Mouse (Mus musculus) ovary, adult 18-20 months (tissue): ENCODE results near the gene Hoxc9.
A peak's percentile ranks its signal among the peaks of the same experiment; 100 is the strongest.

ENCODE experiments used
- DNase-seq: peaks from one replicate; pipeline ENCODE4 v3.0.0; 2022; ENCODE audit warnings: low spot score, mixed read lengths

The Hoxc9 gene

DNA sequence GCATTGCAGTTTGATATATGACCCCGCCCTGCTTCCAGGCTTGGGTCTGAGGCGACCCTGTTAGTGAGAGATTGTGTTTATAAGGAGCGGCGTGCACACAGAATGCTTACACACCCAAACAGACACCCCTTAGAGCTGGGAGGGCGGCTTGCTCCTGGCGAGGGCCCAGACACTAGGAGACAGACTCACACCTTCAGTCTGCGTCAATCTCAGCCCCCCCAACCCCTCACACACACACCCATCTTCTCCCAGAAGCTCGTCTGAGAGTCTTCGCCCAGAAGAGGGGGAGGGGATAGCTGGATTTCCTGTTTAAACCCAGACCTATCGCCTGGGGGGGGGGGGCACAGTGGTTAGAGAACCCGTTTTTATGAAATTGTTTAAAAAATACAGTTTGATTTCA, 23.7 kb downstream of the Hoxc9 start:
- DNase-seq, result peak; percentile 56

GRCm38 (mm10) chr15:103000501-103000901, 24.3 kb downstream of the Hoxc9 start:
- no peak for DNase-seq

DNA sequence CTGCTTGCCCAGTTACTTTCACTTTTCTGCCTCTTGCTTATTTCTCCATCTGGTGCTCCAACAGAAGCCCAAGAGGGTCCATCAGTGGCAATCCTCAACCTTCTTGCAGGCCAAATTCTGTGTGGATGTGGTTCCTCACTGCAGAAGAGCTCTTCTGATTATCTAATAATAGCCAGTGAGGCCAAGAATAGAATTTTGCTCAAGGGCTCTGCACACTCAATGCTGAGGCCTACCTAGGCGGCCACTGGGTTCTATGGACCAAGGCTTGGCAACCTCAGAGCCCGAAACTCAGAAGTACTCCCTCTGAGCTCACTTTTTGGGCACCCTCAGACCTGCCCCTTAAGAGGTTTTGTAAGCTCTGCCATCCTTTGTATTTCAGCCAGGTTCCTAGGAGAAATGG, 25.1 kb downstream of the Hoxc9 start:
- DNase-seq, result no peak

GRCm38 (mm10) chr15:103002156-103002555, 25.9 kb downstream of the Hoxc9 start:
- DNase-seq, result no peak

GRCm38 (mm10) chr15:103002821-103003448, 26.7 kb downstream of the Hoxc9 start:
- no peak for DNase-seq

DNA sequence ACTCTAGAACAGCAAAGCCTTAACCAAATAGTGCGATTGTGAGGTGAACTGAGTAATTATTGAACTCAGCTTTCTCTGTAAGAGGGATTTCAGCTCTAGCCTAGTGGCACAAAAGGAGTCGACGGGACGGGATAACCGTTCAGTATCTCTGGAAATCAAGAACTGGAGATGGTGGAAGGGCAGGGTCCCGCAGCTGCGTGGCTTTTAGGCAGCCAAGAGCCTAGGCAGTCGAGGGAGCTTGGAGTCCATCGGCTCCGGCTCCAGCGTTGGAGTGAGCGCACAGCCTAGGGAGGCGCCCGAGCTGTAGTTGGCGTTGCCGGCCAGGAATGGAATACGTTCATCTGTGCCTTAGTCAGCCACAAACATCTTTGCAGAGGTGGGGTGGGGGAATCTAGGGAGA, 29.1 kb downstream of the Hoxc9 start:
- no peak for DNase-seq

- DNase-seq, result no peak
Measured at GRCm38 (mm10) chr15:103005797-103006196, 29.6 kb downstream of the Hoxc9 start.

DNA sequence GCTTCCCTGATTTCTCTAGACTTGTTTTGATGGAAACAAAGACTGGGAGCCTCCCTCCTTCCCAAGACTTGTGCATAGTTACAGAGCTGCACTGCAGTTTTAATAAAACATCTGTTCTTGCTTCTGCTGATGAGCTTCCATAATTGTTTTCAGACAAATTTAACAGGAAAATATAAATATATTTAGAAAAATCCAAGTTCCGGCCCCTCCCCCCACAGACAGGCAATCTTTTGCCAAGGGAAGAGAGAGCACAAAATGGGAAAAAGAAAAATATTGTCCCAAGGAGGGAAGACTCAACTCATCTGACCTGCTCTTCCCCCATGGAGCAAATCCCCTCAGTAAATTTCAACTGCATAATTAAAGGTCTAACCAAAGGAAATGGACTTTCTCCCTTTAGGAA, 30.1 kb downstream of the Hoxc9 start:
- no peak for DNase-seq

DNA sequence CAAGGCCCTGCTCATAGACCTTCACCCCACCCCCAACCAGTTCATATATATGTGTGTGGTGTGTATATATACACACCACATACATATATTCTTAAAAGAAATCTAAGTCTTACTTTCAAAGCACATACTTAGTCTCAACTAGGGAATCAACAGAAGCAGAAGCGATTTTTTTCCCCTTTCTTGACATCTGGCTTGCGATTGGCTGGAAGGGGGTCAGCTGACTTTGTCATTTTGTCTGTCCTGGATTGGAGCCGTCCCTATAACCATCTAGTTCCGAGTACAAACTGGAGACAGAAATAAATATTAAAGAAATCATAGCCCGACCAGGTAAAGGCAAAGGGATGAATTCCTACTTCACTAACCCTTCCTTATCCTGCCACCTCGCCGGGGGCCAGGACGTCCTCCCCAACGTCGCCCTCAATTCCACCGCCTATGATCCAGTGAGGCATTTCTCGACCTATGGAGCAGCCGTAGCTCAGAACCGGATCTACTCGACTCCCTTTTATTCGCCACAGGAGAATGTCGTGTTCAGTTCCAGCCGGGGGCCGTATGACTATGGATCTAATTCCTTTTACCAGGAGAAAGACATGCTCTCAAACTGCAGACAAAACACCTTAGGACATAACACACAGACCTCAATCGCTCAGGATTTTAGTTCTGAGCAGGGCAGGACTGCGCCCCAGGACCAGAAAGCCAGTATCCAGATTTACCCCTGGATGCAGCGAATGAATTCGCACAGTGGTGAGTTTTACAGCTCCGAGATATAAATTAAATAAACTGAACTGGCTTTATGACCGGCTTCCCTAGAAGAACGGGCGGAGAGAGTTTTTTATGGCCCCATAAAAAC, 33.2 kb downstream of the Hoxc9 start:
- no peak for DNase-seq

DNA sequence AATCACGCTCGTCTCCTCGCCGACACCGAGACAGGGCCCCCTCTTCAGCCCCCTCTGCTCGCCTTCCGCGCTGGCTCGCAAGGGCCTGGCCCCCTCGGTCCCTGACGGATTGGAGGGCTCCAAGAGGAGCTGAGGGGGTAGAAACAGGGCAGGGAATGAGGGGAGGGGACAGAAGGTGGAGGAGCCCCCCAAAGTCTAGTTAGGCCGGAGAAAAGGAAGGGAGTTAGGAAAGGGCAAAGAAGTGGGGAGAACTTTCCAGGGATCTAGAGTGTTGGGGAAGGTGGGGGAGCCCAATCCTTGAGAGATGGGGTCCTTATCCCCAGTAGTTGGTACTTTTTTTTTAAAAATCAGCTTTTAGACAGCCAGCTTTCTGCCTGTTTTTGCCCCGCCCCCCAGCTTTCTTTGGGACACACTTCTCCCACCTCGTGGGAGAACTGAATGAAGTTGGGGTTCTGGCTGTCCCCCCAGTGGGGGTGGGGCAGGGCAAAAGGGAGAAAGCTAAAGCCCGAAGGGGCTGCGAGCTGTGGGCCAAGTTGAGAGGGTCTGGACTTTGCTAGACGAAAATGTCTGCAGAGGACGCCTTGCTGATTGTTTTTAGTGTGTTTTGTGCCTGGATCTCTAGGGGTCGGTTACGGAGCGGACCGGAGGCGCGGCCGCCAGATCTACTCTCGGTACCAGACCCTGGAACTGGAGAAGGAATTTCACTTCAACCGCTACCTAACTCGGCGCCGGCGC, 34.0 kb downstream of the Hoxc9 start:
- no peak for DNase-seq

DNA sequence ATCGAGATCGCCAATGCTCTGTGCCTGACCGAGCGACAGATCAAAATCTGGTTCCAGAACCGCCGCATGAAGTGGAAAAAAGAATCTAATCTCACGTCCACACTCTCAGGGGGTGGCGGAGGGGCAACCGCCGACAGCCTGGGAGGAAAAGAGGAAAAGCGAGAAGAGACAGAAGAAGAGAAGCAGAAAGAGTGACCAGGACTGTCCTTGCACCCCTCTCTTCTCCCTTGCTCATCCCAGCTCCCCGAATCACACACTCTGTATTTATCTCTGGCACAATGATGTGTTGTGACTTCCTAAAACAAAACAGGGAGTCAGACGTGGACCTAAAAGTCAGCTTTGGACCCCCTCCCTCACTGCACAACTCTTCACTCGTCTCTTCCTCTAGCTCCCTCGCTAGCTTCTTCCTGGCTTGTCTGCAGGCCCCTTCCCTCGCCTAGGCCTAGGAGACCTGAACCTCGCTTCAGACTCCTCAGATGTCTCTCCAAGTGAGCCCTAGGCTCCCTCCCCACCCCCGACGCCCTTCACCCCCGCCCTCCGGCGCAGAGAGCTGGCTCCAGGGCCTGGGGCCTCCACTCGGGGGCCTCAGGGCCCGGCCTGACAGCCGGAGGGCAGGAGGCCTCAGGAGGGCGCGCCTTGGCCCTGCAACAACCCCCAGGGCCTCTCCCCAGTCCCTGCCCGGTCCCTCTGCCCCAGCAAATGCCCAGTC, 34.8 kb downstream of the Hoxc9 start:
- no peak for DNase-seq

- DNase-seq, result peak; percentile 73
Measured at GRCm38 (mm10) chr15:103011928-103012486, 35.8 kb downstream of the Hoxc9 start.

GRCm38 (mm10) chr15:103013238-103013984, 37.2 kb downstream of the Hoxc9 start:
- DNase-seq, result no peak

- DNase-seq, result peak; percentile 59
Measured at GRCm38 (mm10) chr15:103014166-103015008, 38.1 kb downstream of the Hoxc9 start.

GRCm38 (mm10) chr15:103015009-103015399, 38.8 kb downstream of the Hoxc9 start:
- no peak for DNase-seq

GRCm38 (mm10) chr15:103015406-103016166, 39.3 kb downstream of the Hoxc9 start:
- no peak for DNase-seq

GRCm38 (mm10) chr15:103018636-103019035, 42.4 kb downstream of the Hoxc9 start, which contains the start of gene Hoxc4:
Gene Hoxc4 (plus strand): TSS chr15:103018934.
- DNase-seq, result no peak

DNA sequence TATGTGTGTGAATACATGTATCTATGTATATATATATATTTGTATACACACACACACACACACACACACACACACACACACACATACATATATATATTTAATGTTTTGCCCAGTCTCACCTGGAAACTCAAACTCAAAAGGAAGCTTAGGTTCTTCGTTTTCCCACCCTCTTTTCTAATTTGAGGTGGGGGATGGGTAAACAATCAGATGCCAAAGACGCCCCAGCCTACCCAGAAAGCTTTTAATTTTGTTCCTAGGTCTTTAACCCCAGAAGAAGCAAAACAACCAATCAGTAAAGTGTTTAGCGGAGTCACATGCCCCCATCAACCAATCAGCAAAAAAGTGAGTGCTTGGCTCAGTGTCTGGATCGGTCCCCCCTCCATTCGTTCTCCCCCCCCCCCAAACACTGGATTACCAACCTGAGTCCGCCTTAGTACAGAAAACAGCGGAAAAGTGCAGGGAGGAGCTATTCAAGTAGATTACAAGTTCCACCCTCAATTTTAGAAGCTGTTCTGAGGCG, 44.7 kb downstream of the Hoxc9 start:
- no peak for DNase-seq

- DNase-seq, result no peak
Measured at GRCm38 (mm10) chr15:103021544-103021943, 45.3 kb downstream of the Hoxc9 start.
